Mouse (Mus musculus): ENCODE results near the gene Ccnt2. TPM values are rescaled to one million over a fixed set of nuclear protein-coding genes. Genes with fewer than 3 reads are reported as not detected.

The Ccnt2 gene
- total RNA-seq, 2 experiments from 2014 or later: 112 TPM

DNA sequence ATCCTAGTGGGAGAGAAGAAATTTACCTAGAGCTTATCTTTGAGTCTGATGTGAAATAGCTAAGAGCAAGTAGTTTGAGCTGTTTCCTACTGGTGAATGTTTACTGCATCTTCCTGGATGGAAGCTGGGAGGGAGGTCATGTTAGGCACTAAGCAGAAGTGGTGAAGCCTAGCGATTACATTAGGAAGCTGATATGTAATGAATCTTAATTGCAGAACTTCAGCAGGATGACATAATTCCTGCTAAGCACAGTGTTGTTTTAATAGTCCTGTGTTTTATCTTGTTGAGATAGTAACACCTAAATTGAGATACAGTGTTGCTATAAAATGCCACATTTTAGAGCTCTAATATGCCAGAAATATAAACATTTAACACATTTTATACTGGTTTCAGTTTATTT, 11.9 kb downstream of the Ccnt2 start:
- ATAC-seq (replicated peaks; ENCODE audit: low FRiP score, poor library complexity, severe bottlenecking): no peak

GRCm38 (mm10) chr1:127788943-127789342, 15.0 kb downstream of the Ccnt2 start:
- ATAC-seq (replicated peaks; ENCODE audit: low FRiP score, poor library complexity, severe bottlenecking): no peak

DNA sequence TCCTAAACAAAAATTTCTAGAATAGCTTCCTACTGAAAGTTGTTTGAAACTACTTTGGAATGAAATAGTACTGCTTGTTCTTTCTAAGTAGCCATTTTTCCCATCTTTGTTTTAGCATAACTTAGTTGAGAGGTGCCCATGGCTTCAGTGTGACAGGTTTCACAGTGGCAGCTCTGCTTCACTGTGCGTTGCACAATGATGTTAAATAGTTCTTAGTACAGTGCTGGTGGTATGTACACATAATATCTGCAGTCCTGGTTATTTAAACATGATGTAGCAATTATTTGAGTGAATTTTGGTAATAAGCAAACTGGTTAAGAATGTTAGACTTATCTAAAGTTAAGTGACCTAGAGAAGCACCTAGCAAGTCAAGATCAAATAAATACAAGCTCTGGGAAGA, 19.5 kb downstream of the Ccnt2 start:
- ATAC-seq (replicated peaks; ENCODE audit: low FRiP score, poor library complexity, severe bottlenecking): no peak

DNA sequence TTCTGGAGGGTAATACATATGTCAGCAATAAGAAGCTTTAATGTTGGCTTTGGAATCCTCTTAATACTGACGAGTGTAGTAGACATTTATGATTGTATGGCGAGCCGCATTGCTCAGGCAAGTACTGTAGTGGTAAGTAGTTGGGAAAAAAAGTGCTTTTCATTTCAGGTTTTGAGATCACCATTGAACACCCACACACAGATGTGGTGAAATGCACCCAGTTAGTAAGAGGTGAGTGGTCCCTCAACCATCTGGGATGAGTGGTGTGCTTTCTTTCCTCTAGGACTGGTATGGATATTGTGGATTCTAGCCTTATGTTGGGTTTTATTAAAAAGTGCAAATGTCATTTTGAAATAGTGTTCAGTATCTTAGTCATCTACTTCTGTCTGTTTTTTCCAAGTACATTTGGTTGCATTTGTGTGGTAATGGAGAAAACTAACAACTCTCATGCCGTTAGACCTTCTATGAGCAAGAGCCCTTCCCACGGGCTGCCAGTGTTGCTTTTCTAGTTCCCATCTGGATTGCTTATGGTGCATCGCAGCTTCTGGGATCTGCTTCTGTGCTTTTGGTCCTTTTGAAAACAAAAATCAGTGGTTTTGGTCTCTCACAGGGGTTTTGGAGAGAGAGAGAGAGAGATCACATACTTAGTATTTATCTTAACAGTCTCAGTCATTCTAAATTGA, 21.3 kb downstream of the Ccnt2 start:
- no peak for ATAC-seq (replicated peaks; ENCODE audit: low FRiP score, poor library complexity, severe bottlenecking)

DNA sequence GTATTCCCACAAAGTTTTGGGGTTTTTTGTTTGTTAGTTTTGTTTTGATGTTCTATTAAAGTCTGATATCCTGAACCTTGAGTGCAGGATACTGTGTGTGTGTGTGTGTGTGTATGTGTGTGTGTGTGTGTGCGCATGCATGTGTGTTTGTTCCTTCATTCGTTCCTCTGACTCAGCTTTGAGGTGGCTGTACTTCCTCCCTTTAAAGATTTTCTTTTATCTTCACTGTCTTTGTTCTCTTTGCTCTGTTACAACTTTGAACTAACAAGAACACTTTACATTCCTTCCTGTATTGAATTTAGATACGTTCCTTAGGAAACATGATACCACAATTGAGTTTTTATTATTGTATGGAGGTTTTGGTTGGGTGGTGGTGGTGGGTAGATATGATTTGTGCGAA, 22.4 kb downstream of the Ccnt2 start:
- ATAC-seq (replicated peaks; ENCODE audit: low FRiP score, poor library complexity, severe bottlenecking): no peak

- no peak for ATAC-seq (replicated peaks; ENCODE audit: low FRiP score, poor library complexity, severe bottlenecking)
These were observed 22.8 kb downstream of the Ccnt2 start for GRCm38 (mm10) chr1:127796752-127797151.

DNA sequence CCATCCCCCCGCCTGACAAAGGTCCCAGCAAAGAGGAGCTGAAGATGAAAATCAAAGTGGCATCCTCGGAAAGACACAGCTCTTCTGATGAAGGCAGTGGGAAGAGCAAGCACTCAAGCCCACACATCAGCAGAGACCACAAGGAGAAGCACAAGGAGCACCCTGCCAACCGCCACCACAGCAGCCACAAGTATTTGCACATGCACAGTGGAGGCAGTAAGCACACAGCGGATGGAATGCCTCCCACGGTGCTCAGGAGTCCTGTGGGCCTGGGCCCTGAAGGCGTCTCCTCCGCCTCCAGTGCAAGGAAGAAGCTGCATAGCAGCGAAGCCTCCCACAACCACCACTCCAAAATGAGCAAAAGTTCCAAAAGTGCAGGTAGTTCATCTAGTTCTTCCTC, 29.0 kb downstream of the Ccnt2 start:
- no peak for ATAC-seq (replicated peaks; ENCODE audit: low FRiP score, poor library complexity, severe bottlenecking)

DNA sequence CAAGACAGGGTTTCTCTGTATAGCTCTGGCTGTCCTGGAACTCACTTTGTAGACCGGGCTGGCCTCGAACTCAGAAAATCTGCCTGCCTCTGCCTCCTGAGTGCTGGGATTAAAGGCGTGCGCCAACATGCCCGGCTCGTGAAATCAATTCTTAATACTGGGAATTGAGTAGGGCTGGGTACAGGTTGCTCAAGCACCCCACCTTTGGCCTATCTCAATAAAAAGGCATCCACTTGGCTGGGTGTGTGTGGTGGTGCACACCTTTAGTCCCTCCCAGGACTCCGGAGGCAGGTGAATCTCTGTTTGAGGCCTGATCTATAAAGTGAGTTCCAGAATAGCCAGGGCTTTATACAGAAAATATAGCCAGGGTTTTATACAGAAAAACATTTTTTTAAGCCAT, 34.7 kb downstream of the Ccnt2 start:
- no peak for ATAC-seq (replicated peaks; ENCODE audit: low FRiP score, poor library complexity, severe bottlenecking)

GRCm38 (mm10) chr1:127812929-127813328, 39.0 kb downstream of the Ccnt2 start:
- no peak for ATAC-seq (replicated peaks; ENCODE audit: low FRiP score, poor library complexity, severe bottlenecking)

GRCm38 (mm10) chr1:127816381-127816780, 42.4 kb downstream of the Ccnt2 start:
- ATAC-seq (replicated peaks; ENCODE audit: low FRiP score, poor library complexity, severe bottlenecking): no peak

- ATAC-seq (replicated peaks; ENCODE audit: low FRiP score, poor library complexity, severe bottlenecking): 0 out of 2 replicates have a peak, but pooled peaks have one; percentile 59
These were observed 53.4 kb downstream of the Ccnt2 start for GRCm38 (mm10) chr1:127827325-127827724.

DNA sequence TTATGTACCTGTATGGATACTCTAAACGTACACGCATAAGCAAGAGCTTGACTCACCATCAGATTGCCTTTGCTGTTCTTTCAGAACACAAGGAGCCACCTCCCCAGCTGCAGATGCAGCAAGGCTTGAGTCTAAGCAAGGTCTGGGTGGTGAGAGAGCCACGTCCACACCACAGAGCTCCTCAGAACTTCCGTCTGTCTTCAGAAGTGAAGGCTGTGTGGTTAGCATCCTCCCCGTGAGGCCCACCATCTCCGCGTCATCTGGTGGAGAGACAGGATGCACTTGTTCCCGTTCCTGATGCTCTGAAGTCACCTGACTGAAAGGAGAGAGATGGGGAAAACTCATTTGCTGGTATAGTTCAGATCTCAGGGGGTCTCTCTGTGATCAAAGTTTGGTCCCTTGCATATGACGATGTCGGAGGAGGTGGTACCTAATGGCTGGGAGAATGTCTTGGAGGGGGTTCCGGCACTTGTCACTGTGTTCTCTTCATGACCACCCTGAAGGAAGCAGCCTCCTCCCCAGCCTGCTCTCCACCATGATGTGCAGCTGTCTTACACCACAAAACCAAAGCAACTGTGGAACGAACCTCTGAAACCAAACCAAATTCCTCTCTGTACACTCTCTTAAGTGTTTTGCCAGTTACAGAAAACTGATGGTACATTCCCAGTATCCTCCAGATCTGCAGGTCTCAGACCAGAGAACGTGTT, 56.4 kb downstream of the Ccnt2 start:
- ATAC-seq (replicated peaks; ENCODE audit: low FRiP score, poor library complexity, severe bottlenecking): no peak

GRCm38 (mm10) chr1:127833714-127834113, 59.8 kb downstream of the Ccnt2 start:
- ATAC-seq (replicated peaks; ENCODE audit: low FRiP score, poor library complexity, severe bottlenecking): no peak

GRCm38 (mm10) chr1:127834202-127834601, 60.2 kb downstream of the Ccnt2 start:
- no peak for ATAC-seq (replicated peaks; ENCODE audit: low FRiP score, poor library complexity, severe bottlenecking)

- ATAC-seq (replicated peaks; ENCODE audit: low FRiP score, poor library complexity, severe bottlenecking): no peak
These were observed 62.7 kb downstream of the Ccnt2 start for GRCm38 (mm10) chr1:127836619-127837018.

DNA sequence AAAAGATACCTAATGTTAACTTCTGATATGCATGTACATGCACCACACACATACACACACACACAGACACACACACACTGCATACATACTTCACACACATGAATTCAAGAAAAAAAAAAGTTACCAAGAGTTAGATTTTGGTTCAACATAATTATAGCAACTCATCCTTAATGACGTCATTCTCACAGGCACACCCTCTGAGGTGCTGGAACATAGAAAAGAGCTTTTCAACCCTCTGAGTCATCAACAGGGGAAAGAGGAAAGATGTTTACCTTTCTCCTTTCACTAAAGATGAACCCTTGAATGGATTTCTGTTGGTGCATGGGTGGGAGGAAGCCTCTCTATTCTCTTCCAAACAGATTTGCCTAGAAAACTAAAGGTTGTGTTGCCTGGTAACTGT, 64.6 kb downstream of the Ccnt2 start:
- ATAC-seq (replicated peaks; ENCODE audit: low FRiP score, poor library complexity, severe bottlenecking): no peak

- ATAC-seq (replicated peaks; ENCODE audit: low FRiP score, poor library complexity, severe bottlenecking): no peak
These were observed 71.5 kb downstream of the Ccnt2 start for GRCm38 (mm10) chr1:127845472-127845871.

DNA sequence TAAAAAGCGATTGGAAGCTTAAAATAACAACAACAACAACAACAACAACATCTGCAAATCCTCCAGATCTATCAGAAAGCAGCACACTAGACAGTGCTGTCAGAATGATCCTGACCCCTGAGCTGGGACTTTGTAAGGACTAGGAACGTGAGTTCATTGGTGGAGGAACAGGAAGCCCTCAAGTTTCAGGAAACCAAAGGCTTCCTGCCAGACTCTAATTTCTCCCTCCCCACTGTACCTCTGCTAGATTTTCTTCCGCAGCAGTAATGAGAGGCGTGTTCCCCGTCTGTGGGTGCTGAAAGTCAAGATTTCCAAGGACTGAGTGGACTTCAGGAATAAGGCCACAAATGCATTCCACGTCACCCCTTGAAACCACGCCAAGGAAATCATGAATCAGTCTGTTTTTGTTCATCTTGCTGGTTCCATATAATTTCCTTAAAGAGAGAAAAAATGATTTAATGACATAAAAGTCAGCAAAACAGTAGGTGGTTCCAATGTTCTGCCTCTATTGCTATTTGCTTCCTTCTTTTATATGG, 76.2 kb downstream of the Ccnt2 start:
- no peak for ATAC-seq (replicated peaks; ENCODE audit: low FRiP score, poor library complexity, severe bottlenecking)

DNA sequence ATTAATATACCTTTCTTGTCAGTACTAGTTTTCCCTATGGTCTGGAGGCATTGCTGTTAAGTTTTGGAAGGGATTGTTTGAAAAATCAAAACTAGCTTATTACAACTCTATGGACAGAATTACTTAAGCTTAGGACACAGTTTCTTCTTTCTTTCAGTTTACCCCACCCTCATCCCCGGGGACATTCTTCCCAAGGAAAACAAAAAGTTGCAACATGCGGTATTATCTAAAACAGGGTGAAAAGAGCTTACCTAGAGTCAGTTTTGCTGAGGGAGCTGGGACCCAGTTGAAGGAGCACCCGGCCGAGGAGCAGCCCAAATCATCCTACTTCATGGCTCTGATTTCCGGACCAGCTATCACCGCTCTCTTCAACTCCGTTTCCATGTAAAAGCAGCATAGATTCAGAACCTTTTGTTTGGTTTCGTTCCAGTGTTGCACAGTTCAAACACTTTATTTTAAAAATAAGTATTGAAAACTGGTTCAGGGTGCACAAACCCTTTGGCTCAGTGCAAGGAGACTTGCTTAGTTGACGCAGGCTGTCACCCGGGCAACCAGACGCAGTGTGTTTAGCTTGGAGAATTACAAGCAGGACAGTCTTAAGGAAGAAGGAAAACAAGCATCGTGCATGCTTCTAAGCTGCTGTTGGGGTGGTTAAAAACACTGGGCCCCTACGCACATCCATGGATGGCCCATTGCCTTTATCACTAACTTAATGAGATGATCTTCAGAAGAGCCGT, 80.7 kb downstream of the Ccnt2 start, which contains the start of gene Map3k19:
Map3k19 (minus strand) TSS at position 546 of the 737 bp plus-strand sequence.
- ATAC-seq (replicated peaks; ENCODE audit: low FRiP score, poor library complexity, severe bottlenecking): no peak

All from erythroid progenitor cell, adult 5-6 weeks (primary cell).